Mouse (Mus musculus) midbrain, embryonic 10.5 days (tissue): ENCODE data around the gene Igf2r. TPM values are rescaled to one million over a fixed set of nuclear protein-coding genes. Genes with fewer than 3 reads are reported as not detected.

Source experiments
- DNase-seq: peaks from one replicate; pipeline ENCODE4 v3.0.0-alpha.2; 2017; ENCODE audit warnings: low spot score
- H3K27ac ChIP-seq: fragments of 300-500 bp; sonication (generic); replicated peaks from 2 replicates; pipeline ENCODE4 v1.5.1; 2016; ENCODE audit warnings: mild to moderate bottlenecking
- H3K27me3 ChIP-seq: fragments of 300-500 bp; sonication (generic); 2 replicates; pipeline ENCODE4 v1.6.1; 2016; ENCODE audit warnings: low read depth, mild to moderate bottlenecking; ENCODE audit not compliant: poor library complexity, severe bottlenecking
- H3K36me3 ChIP-seq: fragments of 300-500 bp; sonication (generic); 2 replicates; pipeline ENCODE4 v1.6.1; 2016; ENCODE audit warnings: mild to moderate bottlenecking, moderate library complexity
- H3K4me1 ChIP-seq: fragments of 300-500 bp; sonication (generic); 2 replicates; pipeline ENCODE4 v1.6.1; 2016
- H3K4me3 ChIP-seq: fragments of 300-500 bp; sonication (generic); 2 replicates; pipeline ENCODE4 v1.5.1; 2016; ENCODE audit warnings: mild to moderate bottlenecking, moderate library complexity
- H3K9me3 ChIP-seq: fragments of 300-500 bp; sonication (generic); replicated peaks from 2 replicates; pipeline ENCODE4 v1.6.1; 2016; ENCODE audit warnings: mild to moderate bottlenecking
- WGBS: fragments of 180-500 bp; shearing (Covaris S2); methylation state at CpG from one replicate; pipeline ENCODE4 v1.1.7; 2016; 5-methylcytosine and 5-hydroxymethylcytosine counted together
- polyA plus RNA-seq: library from polyadenylated mRNA; unstranded; fragments of >200 nt; fragmentation: Nextera tagmentation; extraction: Ambion mirVana; gene quantifications from 2 replicates; pipeline ENCODE4 v1.2.1, GENCODE M21; 2016

The Igf2r gene
- polyA plus RNA-seq, 1 experiment from 2014 or later, result 16.3 TPM

GRCm38 (mm10) chr17:12717445-12717844 is 52.0 kb downstream of the Igf2r start:
- H3K36me3 ChIP-seq, result peaks cover 93% of the 10 kb centered on the region

GRCm38 (mm10) chr17:12715032-12715431 is 54.4 kb downstream of the Igf2r start:
- H3K4me3 ChIP-seq, result no peak overlapping the region
- H3K9me3 ChIP-seq, result no peaks in the 10 kb centered on the region
- no peaks in the 10 kb centered on the region for H3K4me1 ChIP-seq
- no peaks in the 10 kb centered on the region for H3K27me3 ChIP-seq
- WGBS, result 72% methylated on average over 1 of the region's 1 CpGs
- no peak for DNase-seq
- H3K27ac ChIP-seq, result no peak overlapping the region
- peaks cover 100% of the 10 kb centered on the region for H3K36me3 ChIP-seq

More at GRCm38 (mm10) chr17:12717445-12717844, 52.0 kb downstream of the Igf2r start:
- H3K9me3 ChIP-seq, result no peaks in the 10 kb centered on the region
- H3K4me3 ChIP-seq, result no peak overlapping the region
- H3K27me3 ChIP-seq, result no peaks in the 10 kb centered on the region
- no peaks in the 10 kb centered on the region for H3K4me1 ChIP-seq
- 92% methylated on average over 4 of the region's 4 CpGs for WGBS
- no peak for DNase-seq
- H3K27ac ChIP-seq, result no peak overlapping the region

- 87% methylated on average over 5 of the region's 5 CpGs for WGBS
- DNase-seq, result no peak
- Histone ChIP-seq H3K36me3 (peaks cover 100% of the 10 kb centered on the region), H3K27ac (no peak overlapping the region), H3K27me3 (no peaks in the 10 kb centered on the region), H3K9me3 (no peaks in the 10 kb centered on the region), H3K4me3 (no peak overlapping the region), H3K4me1 (no peaks in the 10 kb centered on the region)
These were observed 55.3 kb downstream of the Igf2r start for GRCm38 (mm10) chr17:12714080-12714561.

- DNase-seq, result no peak
- 84% methylated on average over 3 of the region's 3 CpGs for WGBS
- H3K27ac ChIP-seq, result no peak overlapping the region
- H3K36me3 ChIP-seq, result peaks cover 100% of the 10 kb centered on the region
- no peaks in the 10 kb centered on the region for H3K27me3 ChIP-seq
- no peaks in the 10 kb centered on the region for H3K4me1 ChIP-seq
- no peaks in the 10 kb centered on the region for H3K9me3 ChIP-seq
- H3K4me3 ChIP-seq, result no peak overlapping the region
These were observed 56.5 kb downstream of the Igf2r start for GRCm38 (mm10) chr17:12712993-12713392.

DNA sequence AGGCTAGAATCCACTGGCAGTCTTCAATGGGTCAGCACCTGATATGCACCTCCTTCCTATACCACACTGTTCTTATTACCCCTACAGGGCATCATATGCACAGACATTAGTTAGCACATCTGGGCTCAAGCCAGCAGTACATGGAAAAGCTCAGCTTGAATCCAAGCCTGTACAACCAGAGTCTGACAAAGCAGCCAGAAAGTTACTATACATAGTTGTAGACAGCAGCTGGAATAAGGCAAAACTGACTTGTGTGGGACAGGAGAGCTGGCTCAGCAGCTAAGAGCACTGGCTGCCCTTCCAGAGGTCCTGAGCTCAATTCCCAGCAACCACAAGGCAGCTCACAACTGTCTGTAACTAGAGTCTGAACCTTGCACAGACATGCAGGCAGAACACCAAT is 57.3 kb downstream of the Igf2r start:
- no peak overlapping the region for H3K4me3 ChIP-seq
- no peak overlapping the region for H3K27ac ChIP-seq
- H3K36me3 ChIP-seq, result peaks cover 94% of the 10 kb centered on the region
- DNase-seq, result no peak
- H3K9me3 ChIP-seq, result no peaks in the 10 kb centered on the region
- no peaks in the 10 kb centered on the region for H3K27me3 ChIP-seq
- no peaks in the 10 kb centered on the region for H3K4me1 ChIP-seq

DNA sequence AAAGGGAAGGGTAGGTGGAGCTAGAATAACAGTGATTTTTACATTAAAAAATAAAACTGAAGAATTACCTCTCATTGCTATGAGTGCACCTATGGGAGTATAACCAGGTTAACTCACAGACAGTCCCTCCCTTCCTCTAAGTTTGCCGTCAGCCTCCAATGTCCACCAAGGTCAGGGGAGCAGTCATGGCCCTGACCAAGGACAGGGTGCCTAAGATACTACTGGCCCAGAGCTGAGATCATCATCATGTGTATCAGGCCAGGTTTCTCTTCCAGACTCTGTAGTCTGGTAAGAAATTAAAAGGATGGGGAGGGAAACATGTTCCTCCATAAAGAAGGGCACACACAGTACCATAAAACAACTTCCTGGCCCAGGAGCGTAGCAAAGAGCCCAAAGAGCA is 58.5 kb downstream of the Igf2r start:
- DNase-seq, result no peak
- H3K4me1 ChIP-seq, result no peaks in the 10 kb centered on the region
- no peak overlapping the region for H3K27ac ChIP-seq
- WGBS, result 86% methylated on average over 2 of the region's 2 CpGs
- H3K27me3 ChIP-seq, result no peaks in the 10 kb centered on the region
- H3K36me3 ChIP-seq, result peaks cover 90% of the 10 kb centered on the region
- no peaks in the 10 kb centered on the region for H3K9me3 ChIP-seq
- H3K4me3 ChIP-seq, result no peak overlapping the region

- Histone ChIP-seq H3K4me1 (no peaks in the 10 kb centered on the region), H3K4me3 (no peak overlapping the region), H3K9me3 (no peaks in the 10 kb centered on the region), H3K36me3 (peaks cover 90% of the 10 kb centered on the region), H3K27ac (no peak overlapping the region), H3K27me3 (no peaks in the 10 kb centered on the region)
- DNase-seq, result no peak
- WGBS, result 86% methylated on average over 13 of the region's 13 CpGs
These were observed 59.2 kb downstream of the Igf2r start for GRCm38 (mm10) chr17:12710050-12710780.

DNA sequence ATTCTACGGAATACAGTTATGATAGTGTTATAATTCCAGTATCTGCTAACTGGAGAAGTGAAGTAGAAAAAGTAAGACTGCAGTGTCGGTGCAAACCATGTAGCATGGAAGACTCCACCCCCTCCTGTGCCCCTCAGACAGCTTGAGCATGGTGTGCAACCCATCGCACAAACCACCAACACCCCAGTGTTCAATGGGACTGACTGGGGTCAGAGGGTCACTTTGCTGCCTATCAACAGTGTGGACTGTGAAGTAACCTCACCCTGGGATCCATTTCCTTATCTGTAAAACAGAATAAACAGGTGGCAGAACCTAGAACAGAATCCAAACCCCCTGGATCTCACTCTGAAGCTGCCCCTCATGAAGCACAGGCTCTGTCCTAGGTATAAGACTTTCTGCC is 61.1 kb downstream of the Igf2r start:
- Histone ChIP-seq H3K9me3 (no peaks in the 10 kb centered on the region), H3K36me3 (peaks cover 90% of the 10 kb centered on the region), H3K4me3 (no peak overlapping the region), H3K4me1 (no peaks in the 10 kb centered on the region), H3K27me3 (no peaks in the 10 kb centered on the region), H3K27ac (no peak overlapping the region)
- DNase-seq, result no peak
- 96% methylated on average over 3 of the region's 3 CpGs for WGBS

GRCm38 (mm10) chr17:12706590-12707049 is 62.8 kb downstream of the Igf2r start:
- Histone ChIP-seq H3K4me1 (no peaks in the 10 kb centered on the region), H3K9me3 (no peaks in the 10 kb centered on the region), H3K27me3 (no peaks in the 10 kb centered on the region), H3K27ac (no peak overlapping the region), H3K36me3 (peaks cover 90% of the 10 kb centered on the region), H3K4me3 (no peak overlapping the region)
- no peak for DNase-seq
- 89% methylated on average over 10 of the region's 10 CpGs for WGBS

DNA sequence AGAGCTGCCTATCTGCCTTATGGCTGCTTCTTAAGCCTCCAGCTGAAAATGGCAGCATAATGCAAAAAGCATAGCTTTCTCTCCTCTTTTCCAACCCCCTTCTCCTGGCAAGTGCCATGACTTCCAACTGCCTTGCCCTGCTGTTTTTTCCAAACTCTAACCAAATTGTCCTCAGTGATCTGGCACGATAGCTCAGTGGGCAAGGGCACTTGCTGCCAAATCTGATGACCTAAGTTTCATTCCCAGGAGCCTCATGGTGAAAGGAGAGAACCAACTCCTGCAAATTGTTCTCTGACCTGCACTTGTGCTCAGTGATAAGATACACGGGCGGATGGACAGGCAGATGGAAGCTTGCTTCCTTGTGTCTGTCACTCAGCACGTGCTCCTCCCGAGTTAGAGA is 66.6 kb downstream of the Igf2r start:
- H3K27me3 ChIP-seq, result no peaks in the 10 kb centered on the region
- H3K36me3 ChIP-seq, result peaks cover 90% of the 10 kb centered on the region
- H3K4me3 ChIP-seq, result no peak overlapping the region
- no peaks in the 10 kb centered on the region for H3K4me1 ChIP-seq
- H3K9me3 ChIP-seq, result no peaks in the 10 kb centered on the region
- H3K27ac ChIP-seq, result no peak overlapping the region
- DNase-seq, result no peak
- WGBS, result 94% methylated on average over 5 of the region's 5 CpGs

- DNase-seq, result no peak
- no peaks in the 10 kb centered on the region for H3K9me3 ChIP-seq
- H3K36me3 ChIP-seq, result peaks cover 99% of the 10 kb centered on the region
- H3K4me1 ChIP-seq, result no peaks in the 10 kb centered on the region
- no peak overlapping the region for H3K4me3 ChIP-seq
- no peak overlapping the region for H3K27ac ChIP-seq
- 94% methylated on average over 6 of the region's 6 CpGs for WGBS
- no peaks in the 10 kb centered on the region for H3K27me3 ChIP-seq
These were observed 69.1 kb downstream of the Igf2r start for GRCm38 (mm10) chr17:12700373-12700772.

GRCm38 (mm10) chr17:12691899-12692298 is 77.6 kb downstream of the Igf2r start:
- Histone ChIP-seq H3K36me3 (peaks cover 97% of the 10 kb centered on the region), H3K9me3 (no peaks in the 10 kb centered on the region), H3K4me3 (no peak overlapping the region), H3K4me1 (no peaks in the 10 kb centered on the region), H3K27ac (no peak overlapping the region), H3K27me3 (no peaks in the 10 kb centered on the region)
- DNase-seq, result no peak
- 97% methylated on average over 7 of the region's 7 CpGs for WGBS

DNA sequence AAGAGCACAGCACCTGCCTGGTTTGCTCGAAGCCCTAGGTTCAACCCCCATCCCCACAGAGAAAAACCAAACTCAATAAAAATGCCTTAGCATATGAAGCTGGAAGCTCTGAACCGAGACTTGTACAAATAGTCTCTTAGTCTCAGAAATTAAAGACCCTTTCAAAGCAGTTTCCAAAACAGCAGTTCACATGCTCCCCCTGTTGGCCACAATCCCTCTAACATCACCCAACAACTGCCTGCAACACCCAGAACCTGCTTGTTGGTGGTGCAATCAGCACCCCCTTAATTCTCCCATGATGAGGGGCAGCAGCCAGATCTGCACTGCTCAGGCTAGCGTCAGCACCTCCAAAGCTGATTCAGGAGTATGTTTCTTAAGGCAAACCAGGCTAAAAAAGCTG is 79.9 kb downstream of the Igf2r start:
- H3K36me3 ChIP-seq, result peaks cover 100% of the 10 kb centered on the region
- H3K4me3 ChIP-seq, result no peak overlapping the region
- no peaks in the 10 kb centered on the region for H3K27me3 ChIP-seq
- no peaks in the 10 kb centered on the region for H3K9me3 ChIP-seq
- no peaks in the 10 kb centered on the region for H3K4me1 ChIP-seq
- DNase-seq, result no peak
- WGBS, result 80% methylated on average over 3 of the region's 3 CpGs
- no peak overlapping the region for H3K27ac ChIP-seq
